Mouse (Mus musculus): ENCODE results near the gene Trpm7. TPM values are rescaled to one million over a fixed set of nuclear protein-coding genes. Genes with fewer than 3 reads are reported as not detected.
"Not testable (repeated sequence)": the region's sequence is repeated elsewhere in the genome, so short reads cannot be mapped to it uniquely, and the experiment has no call there.

Gene Trpm7
- 10 to 100 TPM; 38.1 to 38.7 TPM for total RNA-seq (2021)

DNA sequence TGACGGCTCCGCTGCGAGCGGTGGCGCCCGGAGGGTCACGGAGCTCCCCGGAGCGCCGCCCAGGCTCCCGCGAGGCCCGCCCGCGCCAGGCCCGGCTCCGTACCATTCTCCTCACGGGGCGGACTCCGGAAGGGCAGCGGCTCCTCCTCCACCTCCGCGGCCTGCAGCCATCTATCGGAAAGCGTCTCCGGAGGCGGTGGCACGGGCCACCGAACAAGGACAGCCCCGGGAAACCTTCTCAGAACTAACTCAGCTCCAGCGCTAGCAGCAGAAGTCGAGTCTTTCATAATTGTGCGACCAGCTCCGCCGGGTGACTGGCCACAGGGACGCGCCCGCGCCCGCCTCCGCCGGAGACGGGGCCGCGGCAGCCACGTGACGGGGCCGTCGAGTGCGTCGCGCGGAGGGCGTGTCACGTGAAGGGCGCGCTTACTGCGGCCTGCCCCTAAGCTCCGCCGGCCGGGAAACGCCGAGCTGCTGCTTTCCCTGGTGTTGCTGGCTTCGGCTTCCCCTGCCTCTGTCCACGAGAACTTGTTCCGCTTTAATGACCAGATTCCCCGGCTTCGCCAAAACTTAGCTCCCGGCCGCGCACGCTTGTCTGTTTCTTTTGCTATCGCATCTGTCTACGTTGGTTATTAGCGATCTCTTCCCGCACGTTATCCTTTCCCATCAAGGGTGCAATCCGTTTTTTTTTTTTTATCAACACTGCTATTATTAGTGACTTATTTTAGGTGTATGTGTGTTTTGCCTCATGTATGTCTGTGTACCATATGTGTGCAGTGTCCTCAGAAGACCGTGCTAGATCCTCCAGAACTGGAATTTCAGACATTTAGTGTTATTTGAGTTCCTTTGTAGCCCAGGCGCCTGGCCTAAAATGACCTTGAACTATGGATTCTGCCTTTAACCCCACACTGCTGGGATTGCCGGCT is at the start of gene Trpm7:
Gene Trpm7, minus strand, starts transcription at position 360 of the 926 bp plus-strand sequence.
- peak; percentile 89 to 97 for DNase-seq (ENCODE audit: extremely low spot score in 1 of 2, low spot score in 2 of 2)
- intact Hi-C loops (cut with DNase I) = loop anchor here (2.0 kb wide), 1 partner anchor 57 kb away; the partner anchor contains the start of gene Sppl2a

DNA sequence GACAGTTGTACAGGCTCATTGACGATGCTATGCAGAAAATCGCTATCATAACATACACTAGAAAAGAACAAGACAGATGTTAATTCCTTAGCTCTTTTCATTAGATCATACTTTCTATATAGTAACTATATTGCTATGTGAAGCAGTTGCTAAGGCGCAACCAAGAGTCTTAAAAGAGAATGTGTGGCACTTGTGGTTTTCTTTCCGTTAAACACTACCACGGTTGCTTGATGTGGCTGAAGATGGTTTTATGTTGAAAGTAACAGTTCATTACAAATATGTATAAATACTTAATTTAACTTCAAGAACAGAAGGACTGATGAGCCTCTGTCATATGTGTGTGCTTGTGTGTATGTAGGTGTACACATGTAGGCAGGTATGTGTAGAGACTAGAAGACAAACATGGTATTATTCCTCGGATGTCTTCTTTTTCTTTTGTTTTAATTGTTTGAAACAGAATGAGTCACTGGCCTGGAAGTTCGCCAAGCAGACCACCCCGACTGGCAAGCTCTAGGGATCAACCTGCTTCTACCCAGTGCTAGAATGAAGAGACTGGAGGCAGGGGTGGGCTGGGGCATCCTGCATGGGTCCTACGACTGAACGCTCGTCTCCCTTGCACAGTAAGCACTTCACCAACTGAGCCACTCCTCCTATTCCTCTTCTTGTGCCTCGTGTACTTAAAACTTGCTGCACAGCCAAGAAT is 44.5 kb upstream of the Trpm7 start:
- intact Hi-C loops (cut with DNase I) = loop anchor here (5.0 to 10.0 kb wide), 2 partner anchors 176 to 292 kb away; no protein-coding TSS in a partner anchor
- no peak for DNase-seq (ENCODE audit: extremely low spot score in 1 of 2, low spot score in 2 of 2)

DNA sequence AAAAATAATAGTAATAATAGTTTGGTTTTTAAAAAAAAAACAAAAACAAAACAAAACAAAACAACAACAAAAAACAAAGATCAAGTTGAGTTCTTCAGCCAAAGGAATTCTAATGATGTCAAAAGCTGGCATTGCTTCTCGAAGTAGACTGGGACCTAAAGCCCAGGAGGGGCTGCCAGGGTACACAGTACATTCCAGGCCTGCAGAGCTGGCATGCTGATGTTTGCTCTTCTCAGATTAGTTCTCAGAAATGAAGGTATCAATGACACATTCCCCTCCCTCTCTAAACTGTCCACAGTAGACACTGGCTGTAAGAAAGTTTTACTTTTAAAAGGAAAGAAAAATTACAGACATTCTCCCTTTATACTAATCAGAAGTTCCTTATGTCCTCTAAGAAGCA is 40.2 kb upstream of the Trpm7 start:
- intact Hi-C loops (cut with DNase I) = loop anchor here (5.0 kb wide), 1 partner anchor 79 kb away; no protein-coding TSS in a partner anchor
- DNase-seq (ENCODE audit: extremely low spot score in 1 of 2, low spot score in 2 of 2) = no peak

DNA sequence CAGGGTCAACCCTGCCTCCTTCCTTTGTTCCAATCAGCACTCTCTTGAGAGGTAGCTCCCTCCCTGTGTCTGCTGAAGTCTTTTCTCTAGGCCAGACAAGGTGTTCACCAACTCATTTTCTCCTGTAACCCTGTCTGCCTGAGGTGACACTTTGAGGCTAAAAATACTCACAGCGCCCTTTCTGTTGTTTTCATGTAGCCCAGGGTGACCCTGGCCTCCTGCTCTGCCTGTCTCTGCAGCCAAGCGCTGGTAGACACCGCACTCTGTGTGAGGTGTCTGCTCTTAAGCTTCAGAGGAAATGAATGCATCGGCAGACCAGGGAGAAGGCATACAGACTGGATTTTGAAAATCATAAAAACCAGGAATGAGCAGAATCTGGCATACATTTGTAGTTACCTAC is 38.1 kb upstream of the Trpm7 start:
- DNase-seq (ENCODE audit: extremely low spot score in 1 of 2, low spot score in 2 of 2) = no peak
- intact Hi-C loops (cut with DNase I) = no loop called here

DNA sequence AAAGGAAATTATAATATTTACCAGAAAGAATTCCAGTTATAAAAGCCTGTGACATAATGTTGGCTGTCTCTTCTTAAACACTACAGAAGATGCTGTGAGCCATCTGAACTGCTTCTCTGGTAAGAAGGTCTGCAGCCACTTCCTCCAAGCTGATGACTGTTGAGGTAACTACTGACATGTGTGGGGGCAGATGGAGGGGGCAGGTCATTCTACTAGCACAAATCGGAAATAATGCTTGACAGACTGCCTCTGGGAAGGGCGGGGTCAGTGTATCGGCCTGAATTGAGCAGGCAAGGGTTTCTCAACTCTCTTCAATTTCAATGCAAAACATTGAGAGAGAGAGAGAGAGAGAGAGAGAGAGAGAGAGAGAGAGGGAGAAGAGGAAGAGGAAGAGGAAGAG is 28.1 kb upstream of the Trpm7 start:
- intact Hi-C loops (cut with DNase I) = no loop called here
- no peak for DNase-seq (ENCODE audit: extremely low spot score in 1 of 2, low spot score in 2 of 2)

DNA sequence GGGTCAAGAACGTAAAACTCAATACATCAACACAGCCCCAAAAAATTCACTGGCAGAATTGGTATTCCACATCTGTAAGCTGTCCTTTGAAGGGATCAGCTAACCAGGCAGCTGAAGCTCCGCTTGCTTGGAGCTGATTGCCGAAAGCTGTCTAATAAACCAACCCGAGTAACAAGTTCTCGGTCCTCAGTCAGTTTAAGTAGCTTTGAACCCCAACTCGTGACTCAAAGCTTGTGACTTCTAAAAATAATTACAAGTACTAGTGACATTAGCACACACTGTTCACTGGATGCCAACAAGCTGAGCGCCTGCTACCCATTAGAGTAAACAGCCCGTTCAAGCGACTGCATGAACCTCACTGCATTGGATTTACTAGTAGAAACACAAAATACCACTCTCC is 21.5 kb upstream of the Trpm7 start:
- intact Hi-C loops (cut with DNase I) = no loop called here
- DNase-seq (ENCODE audit: extremely low spot score in 1 of 2, low spot score in 2 of 2) = no peak

DNA sequence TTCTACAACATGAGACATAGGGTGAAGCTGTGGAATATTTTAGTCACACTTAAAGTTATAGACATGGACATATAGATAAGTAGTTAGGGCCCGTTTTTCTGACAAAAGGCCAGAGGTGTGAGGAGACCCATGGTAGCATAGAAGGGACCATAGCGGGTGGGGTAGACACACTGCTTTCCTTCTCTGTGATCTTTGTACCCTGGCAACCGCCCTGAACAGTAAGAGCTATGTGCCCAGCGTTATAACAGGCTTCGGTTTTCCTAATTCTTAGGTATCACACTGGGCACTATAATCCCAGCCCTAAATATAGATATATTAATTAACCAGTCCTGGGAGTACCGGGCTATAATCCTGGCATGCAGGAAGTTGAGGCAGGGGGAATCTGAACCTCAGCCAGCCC is 20.9 kb upstream of the Trpm7 start:
- no peak for DNase-seq (ENCODE audit: extremely low spot score in 1 of 2, low spot score in 2 of 2)
- intact Hi-C loops (cut with DNase I) = no loop called here

DNA sequence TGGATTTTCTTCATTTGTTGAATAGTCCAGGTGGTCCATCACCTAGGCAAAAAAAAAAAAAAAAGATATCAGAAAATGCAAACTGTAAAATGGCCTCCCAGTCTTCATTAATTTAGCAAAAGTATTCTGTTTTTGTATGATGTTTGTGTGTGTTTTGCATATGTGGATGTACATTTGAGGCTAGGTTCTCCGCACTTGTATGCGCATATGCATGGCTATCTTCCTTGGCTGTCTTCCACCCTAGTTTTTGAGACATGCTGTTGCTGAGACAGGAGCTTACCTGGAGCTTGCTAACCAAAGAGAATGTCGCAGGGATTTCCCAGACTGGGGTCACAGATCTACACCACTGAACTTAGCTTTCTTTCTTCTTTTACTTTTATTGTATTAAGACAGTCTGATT is 18.2 kb upstream of the Trpm7 start:
- no peak for DNase-seq (ENCODE audit: extremely low spot score in 1 of 2, low spot score in 2 of 2)
- intact Hi-C loops (cut with DNase I) = no loop called here

DNA sequence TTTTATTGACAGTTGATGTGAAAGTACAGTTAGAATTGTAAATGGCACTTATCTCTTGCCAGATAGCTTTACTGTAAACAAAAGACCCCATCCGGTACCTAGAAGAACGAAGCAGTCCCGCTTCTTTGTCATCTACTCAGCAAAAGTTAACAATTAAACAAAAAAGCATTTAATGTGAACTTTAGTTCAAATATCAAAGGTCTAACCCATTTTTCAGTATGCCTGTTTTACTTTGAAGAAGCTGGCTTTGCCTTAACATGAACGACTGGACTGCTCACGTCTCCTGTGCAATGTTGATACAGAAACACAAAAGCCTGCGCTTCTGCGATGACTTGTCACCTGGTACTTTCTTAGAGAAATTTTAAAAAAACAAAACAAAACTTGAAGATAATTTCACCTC is 16.3 kb upstream of the Trpm7 start:
- intact Hi-C loops (cut with DNase I) = no loop called here
- no peak for DNase-seq (ENCODE audit: extremely low spot score in 1 of 2, low spot score in 2 of 2)

DNA sequence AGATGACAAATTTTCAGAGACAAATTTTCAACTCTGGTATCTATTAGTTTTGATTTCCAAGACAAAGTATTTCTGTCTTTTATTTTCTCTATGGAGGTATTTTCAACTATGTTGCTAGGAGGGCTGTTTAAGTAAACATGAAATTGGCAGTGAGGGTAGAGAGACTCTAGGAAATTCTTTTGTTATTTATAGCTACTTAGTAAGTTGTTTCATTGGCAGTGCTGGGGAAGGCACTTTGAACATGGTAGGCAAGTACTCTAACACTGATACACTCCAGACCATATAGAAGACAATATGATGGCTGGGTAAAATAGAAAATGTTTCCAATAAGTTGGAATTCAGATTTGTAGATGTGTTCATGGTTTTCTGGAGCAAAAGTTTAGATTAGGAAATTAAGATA is 15.7 kb upstream of the Trpm7 start:
- DNase-seq (ENCODE audit: extremely low spot score in 1 of 2, low spot score in 2 of 2) = no peak
- intact Hi-C loops (cut with DNase I) = no loop called here

DNA sequence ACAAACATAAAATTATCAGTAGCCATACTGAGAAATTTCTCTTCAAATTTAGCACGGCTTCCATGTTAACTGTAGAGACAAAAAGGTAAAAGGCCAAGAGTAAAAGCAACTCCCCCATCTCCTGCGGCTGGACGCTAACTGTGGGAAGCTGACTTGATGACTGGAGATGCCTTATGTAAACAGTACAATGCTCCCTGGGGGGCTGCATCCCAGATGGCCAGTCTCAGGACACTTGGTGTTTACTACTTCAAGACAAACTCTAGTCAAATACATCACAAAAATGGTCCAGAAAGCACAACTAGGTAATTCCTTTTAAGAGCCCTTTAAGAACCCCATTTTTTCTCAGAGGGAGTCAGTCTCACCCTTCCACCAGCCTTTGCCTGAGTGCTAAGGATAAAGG is 11.1 kb upstream of the Trpm7 start:
- peak in 1 of 2 experiments; percentile 43 for DNase-seq (ENCODE audit: extremely low spot score in 1 of 2, low spot score in 2 of 2)
- intact Hi-C loops (cut with DNase I) = no loop called here

DNA sequence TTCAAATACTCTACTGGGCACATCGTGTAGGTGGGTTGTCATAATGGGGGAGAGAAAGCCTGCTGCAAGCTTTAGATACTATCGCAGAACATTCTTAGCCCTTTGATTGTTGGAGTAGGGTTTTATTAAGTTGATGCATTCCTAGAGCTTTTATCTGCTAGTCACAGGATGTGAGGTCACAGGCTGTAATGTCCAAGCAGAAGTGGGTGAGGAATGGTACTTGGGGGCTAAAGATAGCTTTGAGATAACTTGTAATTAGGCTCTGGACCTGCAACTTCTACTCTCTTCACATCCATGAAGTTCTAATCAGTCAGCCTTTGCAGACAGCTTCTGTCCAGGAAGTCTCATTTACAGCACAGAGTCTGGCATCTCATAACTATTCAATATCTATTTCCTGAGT is 9.8 kb upstream of the Trpm7 start:
- intact Hi-C loops (cut with DNase I) = no loop called here
- DNase-seq (ENCODE audit: extremely low spot score in 1 of 2, low spot score in 2 of 2) = no peak

DNA sequence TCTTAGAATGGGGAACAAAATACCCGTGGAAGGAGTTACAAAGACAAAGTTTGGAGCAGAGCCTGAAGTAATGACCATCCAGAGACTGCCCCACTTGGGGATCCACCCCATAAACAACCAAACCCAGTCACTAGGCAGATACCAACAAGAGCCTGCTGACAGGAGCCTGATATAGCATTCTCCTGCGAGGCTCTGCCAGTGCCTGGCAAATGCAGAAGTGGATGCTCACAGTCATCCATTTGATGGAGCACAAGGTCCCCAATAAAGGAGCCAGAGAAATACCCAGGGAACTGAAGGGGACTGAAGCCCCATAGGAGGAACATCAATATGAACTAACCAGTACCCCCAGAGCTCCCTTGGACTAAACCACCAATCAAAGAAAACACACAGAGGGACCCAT is 6.7 kb upstream of the Trpm7 start:
- intact Hi-C loops (cut with DNase I); DNase-seq (ENCODE audit: extremely low spot score in 1 of 2, low spot score in 2 of 2): not testable (repeated sequence)

DNA sequence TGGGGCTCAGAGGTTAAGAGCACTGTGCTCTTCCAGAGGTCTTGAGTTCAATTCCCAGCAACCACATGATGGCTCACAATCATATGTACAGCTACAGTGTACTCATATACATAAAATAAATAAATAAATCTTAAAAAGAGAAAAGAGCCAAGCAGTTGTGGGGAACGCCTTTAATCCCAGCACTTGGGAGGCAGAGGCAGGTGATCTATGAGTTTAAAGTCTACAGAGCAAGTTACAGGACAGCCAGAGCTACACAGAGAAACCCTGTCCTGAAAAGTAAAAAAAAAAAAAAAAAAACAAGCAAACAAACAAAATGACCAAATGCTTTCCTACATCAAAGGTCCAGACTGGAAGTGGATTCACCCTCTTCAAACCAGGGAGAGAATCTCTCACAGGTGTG is 2.0 kb upstream of the Trpm7 start:
- no peak for DNase-seq (ENCODE audit: extremely low spot score in 1 of 2, low spot score in 2 of 2)
- intact Hi-C loops (cut with DNase I) = loop anchor here (2.0 kb wide), 1 partner anchor 55 kb away; the partner anchor contains the start of gene Sppl2a

DNA sequence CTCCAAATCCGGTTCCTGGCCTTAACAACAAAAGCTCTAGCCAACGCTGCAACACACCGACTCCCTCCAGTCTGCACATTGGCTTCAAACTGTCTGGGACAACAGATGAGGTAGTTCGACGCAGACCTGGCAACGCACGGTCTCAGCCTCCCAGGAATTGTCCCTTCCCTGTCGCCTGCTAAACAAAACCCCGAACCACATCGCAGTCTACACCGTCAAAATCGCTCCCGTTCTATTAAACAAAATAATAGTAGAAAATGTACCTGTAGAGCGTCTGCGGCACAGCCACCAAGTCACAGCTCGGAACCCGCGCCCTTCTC is 554 bp downstream of the Trpm7 start:
- peak; percentile 17 to 43 for DNase-seq (ENCODE audit: extremely low spot score in 1 of 2, low spot score in 2 of 2)
- intact Hi-C loops (cut with DNase I) = no loop called here

DNA sequence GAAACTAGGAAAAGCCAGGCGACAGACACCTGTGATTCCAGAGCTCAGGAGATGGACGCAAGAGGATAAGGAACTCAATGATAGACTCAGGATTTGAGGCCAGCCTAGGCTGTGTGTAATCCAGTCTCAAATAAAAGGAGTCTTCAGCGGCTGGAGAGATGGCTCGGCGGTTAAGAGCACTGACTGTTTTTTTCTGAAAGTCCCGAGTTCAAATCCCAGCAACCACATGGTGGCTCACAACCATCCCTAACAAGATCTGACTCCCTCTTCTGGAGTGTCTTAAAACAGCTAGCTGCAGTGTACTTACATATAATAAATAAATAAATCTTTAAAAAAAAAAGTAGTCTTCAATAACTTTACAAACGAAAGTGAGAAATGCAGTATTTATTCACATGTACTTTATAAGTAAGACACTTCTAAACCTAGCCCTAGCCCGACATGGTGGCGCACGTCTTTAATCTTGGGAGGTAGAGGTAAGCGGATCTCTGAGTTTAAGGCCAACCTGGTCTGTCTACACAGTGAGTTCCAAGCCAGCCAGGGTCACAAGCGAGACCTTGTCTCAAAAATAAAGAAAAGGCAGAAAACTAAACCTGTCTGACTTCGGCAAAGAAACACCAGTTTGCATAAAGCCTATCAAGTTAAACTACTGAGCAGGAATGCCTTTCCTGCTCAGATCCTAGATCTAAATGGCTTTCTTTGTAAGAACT is 1.1 kb downstream of the Trpm7 start:
- DNase-seq (ENCODE audit: extremely low spot score in 1 of 2, low spot score in 2 of 2) = no peak
- intact Hi-C loops (cut with DNase I) = no loop called here

DNA sequence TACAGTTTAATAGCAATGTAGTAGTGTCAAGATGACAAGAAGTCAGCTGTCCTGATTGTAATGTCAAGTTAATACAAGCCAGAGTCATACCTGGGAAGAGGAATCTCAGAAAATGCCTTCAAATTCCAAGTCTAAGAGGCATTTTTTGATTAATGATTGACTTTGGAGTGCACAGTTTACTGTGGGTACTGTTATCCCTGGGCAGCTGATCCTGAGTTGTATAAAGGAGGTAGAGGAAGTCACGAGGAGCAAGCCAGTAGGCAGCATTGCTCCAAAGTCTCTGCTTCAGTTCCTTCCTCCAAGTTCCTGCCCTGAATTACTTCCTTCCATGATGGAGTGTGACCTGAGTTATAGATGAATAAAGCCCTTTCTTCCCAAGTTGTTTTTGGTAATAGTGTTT is 9.7 kb downstream of the Trpm7 start:
- no peak for DNase-seq (ENCODE audit: extremely low spot score in 1 of 2, low spot score in 2 of 2)
- intact Hi-C loops (cut with DNase I) = no loop called here

DNA sequence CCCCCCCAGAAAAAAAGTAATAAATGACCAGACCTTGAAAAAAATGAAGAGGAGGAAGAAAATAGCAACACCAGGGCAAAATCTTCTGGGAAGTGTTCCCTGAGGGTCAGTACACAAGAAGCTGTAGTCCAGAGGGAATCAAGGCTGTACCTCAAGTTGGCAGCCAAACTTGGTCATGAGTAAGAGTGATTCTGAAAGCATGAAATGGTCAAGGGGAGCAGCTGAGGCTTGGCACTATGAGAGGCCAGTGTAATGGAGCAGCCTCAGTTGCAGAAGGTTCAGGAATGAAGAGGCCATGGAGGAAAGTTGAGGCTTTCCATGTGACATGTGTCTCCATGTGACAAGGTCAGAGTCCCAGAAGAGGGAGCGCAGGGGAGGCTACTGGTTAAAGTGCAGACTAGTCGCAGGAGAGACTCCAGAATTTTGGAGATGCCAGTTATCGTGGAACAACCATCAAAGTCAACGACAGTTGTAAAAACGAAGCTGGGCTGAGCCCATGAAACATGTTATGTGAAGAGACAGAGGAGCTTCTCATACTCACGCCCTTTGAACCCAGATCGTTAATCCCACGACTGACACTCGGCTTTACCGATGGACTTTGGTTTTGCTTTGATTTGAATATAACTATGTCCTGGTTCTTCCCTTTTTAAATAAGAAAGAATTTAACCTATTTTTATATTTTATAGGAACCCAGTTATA is 10.4 kb downstream of the Trpm7 start:
- intact Hi-C loops (cut with DNase I) = no loop called here
- DNase-seq (ENCODE audit: extremely low spot score in 1 of 2, low spot score in 2 of 2) = no peak

DNA sequence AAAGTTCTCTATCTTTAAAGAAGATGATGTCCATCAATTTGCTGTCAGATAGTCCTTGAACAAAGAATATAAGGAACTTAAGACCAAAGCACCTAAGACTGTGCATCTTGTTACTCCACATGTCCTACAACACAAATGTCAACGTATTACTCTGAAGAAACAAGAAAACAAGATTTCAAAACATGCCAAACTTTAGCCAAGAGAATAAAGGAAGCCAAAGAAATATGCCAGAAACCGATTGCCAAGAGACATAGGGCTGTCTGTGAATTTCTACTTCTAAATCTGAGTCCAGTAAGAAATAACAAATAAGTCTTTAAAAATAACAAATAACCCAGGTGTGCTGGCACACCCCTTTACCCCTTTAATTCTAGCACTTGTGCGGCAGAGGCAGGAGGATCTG is 11.0 kb downstream of the Trpm7 start:
- intact Hi-C loops (cut with DNase I) = no loop called here
- no peak for DNase-seq (ENCODE audit: extremely low spot score in 1 of 2, low spot score in 2 of 2)
